Mouse (Mus musculus) heart, postnatal 10 days (tissue): ENCODE measurements around the gene Slc6a15. TPM values are rescaled to one million over a fixed set of nuclear protein-coding genes. Genes with fewer than 3 reads are reported as not detected.

Experiments
- DNase-seq, 2 experiments: peaks; one replicate each; pipeline ENCODE4 v3.0.0; 2021
- intact Hi-C: fragments of 180-260 bp; cut with DNase I; formaldehyde crosslinking; loops from one replicate; pipeline ENCODE4 v1.15.1; 2025
- total RNA-seq, 2 experiments: library from RNA; stranded (reverse); gene quantifications; 2 replicates each; pipeline ENCODE4 v1.2.3; 2021

The Slc6a15 gene
- under 1 TPM; 0.27 to 0.55 TPM for total RNA-seq

DNA sequence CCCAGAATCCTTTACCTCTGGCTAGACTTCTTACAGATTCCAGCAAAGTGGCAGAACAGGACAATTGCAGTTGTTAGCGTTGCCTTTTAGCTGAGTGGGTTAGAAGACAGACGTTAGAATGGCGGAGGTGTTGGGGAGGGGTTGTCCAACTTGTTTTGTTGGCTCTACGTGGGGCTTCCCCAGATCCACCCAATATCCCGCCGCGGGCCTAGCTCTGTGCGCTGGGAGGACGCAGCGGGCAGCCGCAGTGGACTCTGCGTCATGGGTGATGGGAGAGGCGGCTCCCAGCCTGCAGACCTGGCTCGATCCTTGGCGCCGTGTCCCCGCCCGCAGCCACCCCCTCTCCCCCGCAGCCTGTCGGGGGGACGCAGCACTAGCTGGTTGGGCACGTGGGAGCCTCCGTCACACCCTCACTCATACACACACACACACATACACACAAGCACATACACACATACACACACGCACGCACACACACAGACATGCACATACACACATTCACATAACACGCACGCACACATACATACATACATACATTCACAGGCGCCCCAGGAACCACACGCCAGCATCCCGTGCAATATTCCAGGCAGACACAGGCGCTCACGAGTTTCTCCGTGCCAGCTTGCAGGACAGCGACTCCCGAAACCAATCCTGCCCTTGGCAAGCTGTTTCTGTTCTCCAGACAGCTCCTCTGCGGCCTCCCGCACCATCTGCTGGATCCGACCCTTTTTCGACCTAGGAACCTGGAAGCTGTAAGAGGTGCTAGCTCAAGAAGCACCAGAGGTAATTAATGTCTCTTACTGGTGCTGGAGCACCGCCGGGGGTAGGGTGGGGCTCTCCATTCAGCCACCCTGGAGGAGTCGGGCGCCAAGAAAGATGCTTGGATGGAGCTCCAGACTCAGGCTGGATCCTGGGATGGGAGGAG, at the start of gene Slc6a15:
Gene Slc6a15 (plus strand): TSS at position 413 of the 925 bp plus-strand sequence.
- DNase-seq: peak; percentile 7 to 11
- intact Hi-C loops: no loop called here

DNA sequence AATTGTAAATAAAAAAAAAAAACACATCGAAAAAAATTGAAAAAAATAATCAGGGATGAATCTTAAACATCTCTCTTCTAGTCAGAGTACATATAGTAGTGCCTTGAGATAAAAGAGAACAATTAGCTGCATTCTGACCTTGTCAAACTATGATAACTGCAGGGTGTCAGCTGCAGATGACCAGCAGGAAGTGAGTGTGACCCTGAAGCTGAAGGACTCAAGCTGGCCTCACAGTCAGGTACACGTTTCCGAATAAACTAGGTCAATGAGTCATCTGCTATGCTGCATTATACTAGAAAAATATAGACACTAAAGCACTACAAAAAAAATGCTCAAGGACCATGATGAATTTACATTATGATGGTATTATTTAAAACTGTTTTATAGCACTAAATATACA, 45.6 kb upstream of the Slc6a15 start:
- no peak for DNase-seq
- intact Hi-C loops: no loop called here

DNA sequence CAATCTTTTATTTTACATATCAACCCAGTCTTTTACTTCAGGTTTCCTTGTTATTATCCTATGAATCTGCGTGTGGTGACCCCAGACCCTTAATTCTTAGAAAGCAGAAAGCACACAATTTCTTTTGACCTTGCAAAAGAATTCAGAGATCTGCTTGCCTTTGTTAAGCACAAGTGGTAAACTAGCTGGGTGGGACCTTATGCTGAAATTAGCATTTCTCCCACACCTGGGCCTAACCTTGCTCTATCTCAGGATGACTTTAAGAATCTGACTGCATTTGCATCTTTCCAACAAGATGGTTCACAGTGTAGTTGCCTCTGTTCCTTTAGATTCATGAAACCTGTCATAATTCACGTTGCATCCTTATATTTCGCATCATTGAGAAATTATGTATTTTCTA, 44.2 kb upstream of the Slc6a15 start:
- intact Hi-C loops: no loop called here
- no peak for DNase-seq

DNA sequence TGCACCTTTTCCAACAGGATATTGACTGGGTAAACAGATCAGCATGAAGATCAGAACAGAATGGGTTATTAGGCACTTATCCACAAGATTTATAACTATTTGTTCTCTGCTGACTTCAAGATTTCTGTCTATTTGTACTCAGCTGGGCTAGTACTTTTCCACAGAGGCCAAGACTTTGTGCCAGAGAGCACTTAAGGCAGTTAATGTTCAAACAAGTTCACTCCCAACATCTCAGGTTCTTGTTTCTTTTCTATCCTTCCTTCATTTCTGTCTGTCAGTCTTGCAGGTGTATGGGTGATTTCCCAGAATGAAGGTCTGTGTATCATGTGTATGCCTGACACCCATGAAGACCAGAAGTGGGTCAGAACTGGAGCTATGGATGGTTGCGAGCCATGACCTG, 33.3 kb upstream of the Slc6a15 start:
- no peak for DNase-seq
- intact Hi-C loops: no loop called here

DNA sequence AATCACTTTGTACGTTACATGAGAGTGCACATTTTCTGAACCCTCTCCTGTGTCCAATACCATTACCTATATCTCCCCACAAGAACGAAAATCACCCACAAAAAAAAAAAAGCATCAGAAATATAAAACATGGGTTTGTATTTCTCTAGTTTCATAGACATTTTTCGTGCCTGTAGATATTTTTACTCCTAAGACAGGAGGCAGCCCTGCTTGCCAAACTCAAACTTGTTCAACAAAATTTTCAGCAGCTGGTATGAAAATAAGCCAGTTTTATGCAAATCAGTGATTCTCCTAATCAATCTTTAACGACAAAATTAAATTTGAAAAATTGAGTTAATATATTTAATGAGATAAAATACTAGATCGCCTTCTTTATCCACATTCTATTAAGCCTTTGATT, 27.7 kb upstream of the Slc6a15 start:
- no peak for DNase-seq
- intact Hi-C loops: no loop called here

DNA sequence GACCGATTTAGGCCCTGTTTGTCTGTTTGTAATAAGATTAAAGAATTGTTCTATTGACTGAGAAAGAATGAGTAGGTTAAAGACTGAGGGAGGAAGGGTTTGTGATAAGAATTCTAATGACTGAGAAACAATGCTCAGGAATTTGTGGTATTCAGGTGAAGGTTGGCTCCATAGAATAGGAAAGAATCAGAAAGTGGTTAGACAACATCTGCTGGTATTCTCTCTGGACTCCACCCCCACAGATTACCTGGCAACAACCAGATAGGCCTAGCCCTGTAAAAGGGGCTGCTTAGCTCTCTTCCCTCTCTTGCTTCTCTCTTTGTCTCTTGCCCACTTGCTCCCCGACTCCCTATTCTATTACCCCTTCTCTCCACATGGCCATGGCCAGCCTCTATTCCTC, 20.8 kb upstream of the Slc6a15 start:
- DNase-seq: no peak
- intact Hi-C loops: no loop called here

DNA sequence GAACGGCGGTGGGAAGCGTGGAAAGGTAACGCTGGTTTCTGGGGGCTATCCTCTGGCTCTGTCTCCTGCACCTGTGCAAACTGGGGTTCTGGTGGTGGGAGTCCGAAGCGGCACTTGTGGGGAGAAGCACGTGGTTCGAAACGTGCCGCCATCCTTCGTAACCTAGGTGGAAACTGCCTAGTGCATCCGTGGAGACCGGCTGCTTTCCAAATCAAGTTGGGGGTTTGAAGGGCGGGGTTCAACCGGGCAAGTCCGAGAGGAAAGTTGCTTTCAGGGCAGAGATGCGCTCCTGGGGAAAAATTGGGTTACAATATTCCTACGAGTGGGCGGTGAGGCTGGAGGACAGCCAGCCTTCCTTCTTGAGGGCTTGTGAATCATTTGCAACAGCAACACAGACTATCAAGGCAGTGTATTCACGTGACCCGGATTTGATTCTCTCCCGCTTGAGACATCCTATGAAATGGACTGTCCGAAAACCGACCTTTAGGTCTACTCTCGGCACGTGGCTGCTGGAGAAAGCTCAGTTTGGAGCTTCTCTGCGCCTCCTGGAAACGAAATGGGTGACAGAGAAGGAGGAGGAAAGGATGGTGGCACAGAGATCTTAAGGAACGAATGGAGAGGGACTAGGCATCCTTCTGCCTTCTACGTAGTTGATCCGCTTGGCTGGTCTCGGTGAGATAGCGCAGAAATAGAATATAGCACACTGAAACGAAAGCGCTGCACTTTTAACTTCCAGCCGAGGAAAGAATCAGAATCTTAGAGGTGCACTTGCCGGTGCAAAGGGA, 905 bp downstream of the Slc6a15 start:
- intact Hi-C loops: no loop called here
- peak; percentile 2 to 10 for DNase-seq

DNA sequence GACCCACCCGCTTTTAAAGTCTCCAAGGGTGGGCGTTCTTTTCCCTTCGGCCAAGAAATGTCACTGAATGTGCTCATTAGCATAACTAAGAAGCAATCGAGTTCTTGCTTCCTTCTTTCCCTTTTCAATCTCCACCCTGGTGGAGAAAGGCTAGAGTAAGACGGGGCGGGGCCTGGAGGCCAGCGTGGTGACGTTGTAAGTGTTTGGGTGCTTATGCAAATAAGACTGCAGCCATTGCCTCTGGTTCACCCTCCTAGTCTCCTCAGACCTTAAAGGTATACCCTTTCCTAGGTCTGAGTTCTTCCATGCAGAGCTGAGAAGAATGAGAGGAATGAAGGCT, 1.5 kb downstream of the Slc6a15 start:
- intact Hi-C loops: no loop called here
- DNase-seq: peak; percentile 36 to 39

DNA sequence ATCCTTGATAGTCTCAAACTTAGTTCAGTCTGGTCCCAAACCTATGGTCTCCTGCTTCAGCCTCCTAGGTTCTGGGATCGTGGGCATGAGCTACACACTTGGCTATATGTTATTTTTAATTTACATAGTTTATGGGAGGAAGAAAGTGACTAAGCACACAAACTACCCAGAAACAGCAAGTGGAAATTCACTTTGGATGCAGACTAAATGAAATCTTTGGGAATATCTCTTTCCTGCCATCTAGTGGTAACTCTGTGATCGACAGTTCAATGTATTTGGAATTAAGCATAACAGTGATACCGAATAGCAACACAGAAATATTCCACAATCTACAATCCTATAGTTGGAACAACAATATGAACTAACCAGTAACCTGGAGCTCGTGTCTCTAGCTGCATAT, 34.6 kb downstream of the Slc6a15 start:
- intact Hi-C loops: loop anchor here (1.0 kb wide), 1 partner anchor 148 kb away; no protein-coding TSS in a partner anchor
- DNase-seq: peak; percentile 4 to 31

DNA sequence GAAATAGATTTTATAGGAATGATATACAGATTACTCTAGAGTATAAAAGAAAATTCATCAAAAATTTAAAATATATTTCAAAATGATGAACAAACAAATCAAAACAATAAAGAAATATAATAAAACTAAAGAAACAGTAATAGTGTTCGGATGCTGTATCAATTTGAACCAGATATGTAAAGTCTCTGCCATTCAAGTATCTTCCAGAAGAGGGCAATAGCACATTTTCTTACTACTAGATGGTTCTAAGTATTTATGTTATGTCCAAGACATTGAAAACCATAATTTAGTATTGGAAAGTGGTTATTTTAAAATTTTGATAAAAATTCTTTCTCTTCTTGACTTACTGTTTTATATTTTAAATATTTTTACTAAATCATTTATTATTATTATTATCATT, 60.1 kb downstream of the Slc6a15 start:
- intact Hi-C loops: no loop called here

DNA sequence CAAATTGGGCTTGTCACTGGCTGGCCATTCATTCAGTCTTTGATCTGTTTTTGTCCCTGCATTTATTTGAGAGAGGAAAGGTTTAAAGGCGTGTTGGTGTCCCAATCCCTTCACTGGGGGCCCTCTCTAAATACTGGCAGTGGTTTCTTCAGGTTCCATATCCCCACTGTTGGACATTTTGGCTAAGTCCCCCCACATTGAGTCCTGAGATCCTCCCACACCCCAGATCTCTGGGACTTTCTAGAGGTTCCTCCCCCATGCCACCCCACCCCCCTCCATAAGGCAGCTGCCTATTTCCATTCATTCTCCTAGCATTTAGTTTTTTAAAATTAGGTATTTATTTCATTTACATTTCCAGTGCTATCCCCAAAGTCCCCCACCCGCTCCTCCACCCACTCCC, 75.0 kb downstream of the Slc6a15 start:
- no peak for DNase-seq
- intact Hi-C loops: no loop called here

More for the DNA sequence above, 60.1 kb downstream of the Slc6a15 start:
- no peak for DNase-seq

DNA sequence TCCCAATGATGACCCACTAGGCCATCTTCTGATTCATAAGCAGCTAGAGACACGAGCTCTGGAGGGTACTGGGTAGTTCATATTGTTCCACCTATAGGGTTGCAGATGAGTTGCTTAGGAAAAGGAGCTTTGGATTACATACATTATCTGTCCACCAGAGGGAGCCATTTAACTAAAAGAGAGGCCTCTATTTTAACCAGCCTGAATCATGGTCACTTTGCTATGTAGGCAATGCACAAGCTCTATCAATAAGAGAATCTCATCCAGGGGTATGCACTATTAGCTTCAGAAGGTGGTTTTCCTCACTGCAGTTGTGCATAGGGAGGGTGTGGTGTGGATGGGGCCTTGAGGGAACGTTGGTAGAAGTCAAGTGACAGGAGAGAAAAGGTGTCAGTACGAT, 75.5 kb downstream of the Slc6a15 start:
- DNase-seq: peak; percentile 20 to 51
- intact Hi-C loops: no loop called here

DNA sequence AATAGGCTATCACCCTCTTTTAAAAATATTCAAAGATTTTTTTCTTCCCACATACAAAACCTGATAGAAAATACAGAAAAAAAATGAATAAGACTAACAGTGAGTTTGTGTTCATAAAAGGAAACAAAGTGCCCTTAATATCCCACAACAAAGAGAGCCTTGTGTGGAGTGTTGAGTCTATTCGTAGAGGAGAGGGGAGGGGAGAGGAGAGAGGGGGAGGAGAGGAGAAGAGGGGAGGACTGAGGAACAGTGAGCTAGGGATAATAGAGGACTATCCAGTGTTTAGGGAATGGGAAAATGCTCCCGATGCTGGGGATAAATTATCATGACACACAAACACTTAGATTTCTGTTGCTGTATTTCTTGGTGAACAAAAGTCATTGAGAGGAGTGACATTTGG, 80.8 kb downstream of the Slc6a15 start:
- no peak for DNase-seq

DNA sequence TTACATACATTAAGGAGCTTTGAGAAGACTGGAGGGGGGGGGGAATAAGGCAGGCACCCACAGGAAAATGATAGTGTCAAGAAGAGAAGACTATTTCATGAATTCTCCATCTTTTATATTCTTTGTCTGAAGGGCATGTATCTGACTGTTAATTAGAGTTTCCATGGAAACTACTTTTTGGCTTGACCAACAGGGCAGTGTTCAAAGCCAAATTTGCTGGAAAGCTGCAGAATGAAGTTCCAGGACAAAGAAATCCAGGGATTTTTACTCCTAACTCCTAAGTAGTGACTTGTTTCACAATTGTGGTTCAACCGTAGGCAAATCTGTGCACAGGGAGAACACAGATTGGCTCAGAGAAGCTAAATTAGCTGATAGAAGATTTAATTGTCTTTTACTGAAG, 90.3 kb downstream of the Slc6a15 start:
- intact Hi-C loops: no loop called here
- DNase-seq: no peak

More for the DNA sequence above, 80.8 kb downstream of the Slc6a15 start:
- intact Hi-C loops: no loop called here

Other genes with a start within 250 kb of the Slc6a15 start
- gene Lrriq1, start 131.5 kb upstream of the Slc6a15 start, total RNA-seq: under 1 TPM in 1 of 2 experiments, not detected in 1; 0.05 TPM